Mouse (Mus musculus) limb, embryonic 12.5 days (tissue): ENCODE data around the gene Utf1. TPM values are rescaled to one million over a fixed set of nuclear protein-coding genes. Genes with fewer than 3 reads are reported as not detected.

Experiments
- ATAC-seq: fragments of 200-750 bp; cut with Nextera tagmentation; 2 replicates; pipeline ENCODE4 v1.8.0; 2017; ENCODE audit warnings: low read depth, moderate TSS enrichment; ENCODE audit not compliant: insufficient number of reproducible peaks, insufficient read depth, low FRiP score, low TSS enrichment
- H3K27ac ChIP-seq: fragments of 300-500 bp; sonication (generic); 2 replicates; pipeline ENCODE4 v1.5.1; 2016; ENCODE audit warnings: mild to moderate bottlenecking, moderate library complexity
- H3K27me3 ChIP-seq: fragments of 300-500 bp; sonication (generic); 2 replicates; pipeline ENCODE4 v1.6.1; 2016; ENCODE audit warnings: mild to moderate bottlenecking, moderate library complexity
- H3K36me3 ChIP-seq: fragments of 300-500 bp; sonication (generic); 2 replicates; pipeline ENCODE4 v1.6.1; 2016; ENCODE audit warnings: mild to moderate bottlenecking, moderate library complexity
- H3K4me1 ChIP-seq: fragments of 300-500 bp; sonication (generic); replicated peaks from 2 replicates; pipeline ENCODE4 v1.6.1; 2016
- H3K4me2 ChIP-seq: fragments of 300-500 bp; sonication (generic); 2 replicates; pipeline ENCODE4 v1.6.1; 2016; ENCODE audit warnings: mild to moderate bottlenecking, moderate library complexity
- H3K4me3 ChIP-seq: fragments of 300-500 bp; sonication (generic); replicated peaks from 2 replicates; pipeline ENCODE4 v1.5.1; 2016; ENCODE audit warnings: mild to moderate bottlenecking
- H3K9ac ChIP-seq: fragments of 300-500 bp; sonication (generic); replicated peaks from 2 replicates; pipeline ENCODE4 v1.6.1; 2016; ENCODE audit warnings: mild to moderate bottlenecking, moderate library complexity
- H3K9me3 ChIP-seq: fragments of 300-500 bp; sonication (generic); 2 replicates; pipeline ENCODE4 v1.6.1; 2016; ENCODE audit warnings: mild to moderate bottlenecking, moderate library complexity
- WGBS: fragments of 180-500 bp; shearing (Covaris S2); methylation state at CpG from one replicate; pipeline ENCODE4 v1.1.7; 2016; 5-methylcytosine and 5-hydroxymethylcytosine counted together
- polyA plus RNA-seq: library from polyadenylated mRNA; unstranded; fragments of >200 nt; fragmentation: Nextera tagmentation; extraction: Ambion mirVana; gene quantifications from 2 replicates; pipeline ENCODE4 v1.2.1, GENCODE M21; 2016

Utf1 gene
- polyA plus RNA-seq, 1 experiment from 2014 or later, result 0.34 TPM

GRCm38 (mm10) chr7:139940476-139941209, 2.9 kb upstream of the Utf1 start:
- no peak overlapping the region for H3K27ac ChIP-seq
- H3K9ac ChIP-seq, result no peak overlapping the region
- no peaks in the 10 kb centered on the region for H3K9me3 ChIP-seq
- H3K27me3 ChIP-seq, result peaks cover 75% of the 10 kb centered on the region
- 60% methylated on average over 16 of the region's 16 CpGs for WGBS
- no peaks in the 10 kb centered on the region for H3K36me3 ChIP-seq
- ATAC-seq, result no peak
- H3K4me2 ChIP-seq, result no peak overlapping the region
- no peak overlapping the region for H3K4me3 ChIP-seq
- 0 out of 2 replicates have a peak, but pooled peaks cover 12% of the 10 kb centered on the region for H3K4me1 ChIP-seq

GRCm38 (mm10) chr7:139944291-139945240, 977 bp downstream of the Utf1 start:
- H3K9me3 ChIP-seq, result no peaks in the 10 kb centered on the region
- peak overlapping the region; percentile 42; the same call in 1 of the 2 replicates for H3K9ac ChIP-seq
- H3K36me3 ChIP-seq, result no peaks in the 10 kb centered on the region
- H3K4me3 ChIP-seq, result peak overlapping the region; percentile 37
- ATAC-seq, result no peak
- no peak overlapping the region for H3K27ac ChIP-seq
- WGBS, result 3% methylated on average over 68 of the region's 68 CpGs
- H3K4me2 ChIP-seq, result peak overlapping the region; percentile 56
- peaks cover 98% of the 10 kb centered on the region for H3K27me3 ChIP-seq
- H3K4me1 ChIP-seq, result 0 out of 2 replicates have a peak, but pooled peaks cover 12% of the 10 kb centered on the region

- ATAC-seq, result no peak
- Histone ChIP-seq H3K4me3 (no peak overlapping the region), H3K36me3 (no peaks in the 10 kb centered on the region), H3K9ac (no peak overlapping the region), H3K9me3 (no peaks in the 10 kb centered on the region), H3K4me2 (no peak overlapping the region), H3K27me3 (peaks cover 99% of the 10 kb centered on the region), H3K27ac (no peak overlapping the region), H3K4me1 (0 out of 2 replicates have a peak, but pooled peaks cover 12% of the 10 kb centered on the region)
- WGBS, result 9% methylated on average over 5 of the region's 5 CpGs
Measured at GRCm38 (mm10) chr7:139945516-139945915, 1.9 kb downstream of the Utf1 start.

- Histone ChIP-seq H3K27me3 (peaks cover 97% of the 10 kb centered on the region), H3K36me3 (no peaks in the 10 kb centered on the region), H3K4me3 (no peak overlapping the region), H3K27ac (no peak overlapping the region), H3K9ac (no peak overlapping the region), H3K4me1 (peaks cover 14% of the 10 kb centered on the region; the same call in 1 of the 2 replicates), H3K9me3 (no peaks in the 10 kb centered on the region), H3K4me2 (no peak overlapping the region)
- WGBS, result 19% methylated on average over 5 of the region's 5 CpGs
- no peak for ATAC-seq
Measured at GRCm38 (mm10) chr7:139946032-139946431, 2.4 kb downstream of the Utf1 start.

GRCm38 (mm10) chr7:139949893-139950282, 6.3 kb downstream of the Utf1 start:
- peaks cover 2% of the 10 kb centered on the region; the same call in 1 of the 2 replicates for H3K4me1 ChIP-seq
- ATAC-seq, result peak; percentile 75
- peak overlapping the region; percentile 53 for H3K4me3 ChIP-seq
- under 1% methylated on average over 15 of the region's 15 CpGs for WGBS
- H3K9me3 ChIP-seq, result no peaks in the 10 kb centered on the region
- H3K9ac ChIP-seq, result peak overlapping the region; percentile 54
- peak overlapping the region; percentile 81 for H3K4me2 ChIP-seq
- H3K27ac ChIP-seq, result no peak overlapping the region
- H3K36me3 ChIP-seq, result no peaks in the 10 kb centered on the region
- H3K27me3 ChIP-seq, result peaks cover 82% of the 10 kb centered on the region

GRCm38 (mm10) chr7:139950283-139950971, 6.8 kb downstream of the Utf1 start:
- Histone ChIP-seq H3K4me3 (peak overlapping the region; percentile 53), H3K4me1 (peaks cover 2% of the 10 kb centered on the region; the same call in 1 of the 2 replicates), H3K9ac (peak overlapping the region; percentile 54), H3K36me3 (no peaks in the 10 kb centered on the region), H3K4me2 (peak overlapping the region; percentile 81), H3K9me3 (no peaks in the 10 kb centered on the region), H3K27me3 (peaks cover 82% of the 10 kb centered on the region), H3K27ac (no peak overlapping the region; the same call in 1 of the 2 replicates)
- peak; percentile 71 for ATAC-seq
- 2% methylated on average over 33 of the region's 33 CpGs for WGBS

- 5% methylated on average over 15 of the region's 16 CpGs for WGBS
- H3K27me3 ChIP-seq, result peaks cover 80% of the 10 kb centered on the region
- peak overlapping the region; percentile 81 for H3K4me2 ChIP-seq
- H3K4me1 ChIP-seq, result peaks cover 2% of the 10 kb centered on the region; the same call in 1 of the 2 replicates
- no peak overlapping the region for H3K27ac ChIP-seq
- H3K9ac ChIP-seq, result peak overlapping the region; percentile 54; the same call in 1 of the 2 replicates
- no peak for ATAC-seq
- peak overlapping the region; percentile 53 for H3K4me3 ChIP-seq
- no peaks in the 10 kb centered on the region for H3K36me3 ChIP-seq
- H3K9me3 ChIP-seq, result no peaks in the 10 kb centered on the region
Measured at GRCm38 (mm10) chr7:139951079-139951478, 7.5 kb downstream of the Utf1 start.

- H3K9ac ChIP-seq, result no peak overlapping the region
- H3K4me2 ChIP-seq, result no peak overlapping the region
- 60% methylated on average over 6 of the region's 6 CpGs for WGBS
- no peaks in the 10 kb centered on the region for H3K9me3 ChIP-seq
- peaks cover 2% of the 10 kb centered on the region; the same call in 1 of the 2 replicates for H3K4me1 ChIP-seq
- H3K27ac ChIP-seq, result no peak overlapping the region
- no peak overlapping the region for H3K4me3 ChIP-seq
- ATAC-seq, result no peak
- peaks cover 78% of the 10 kb centered on the region for H3K27me3 ChIP-seq
- H3K36me3 ChIP-seq, result no peaks in the 10 kb centered on the region
Measured at GRCm38 (mm10) chr7:139951991-139952633, 8.5 kb downstream of the Utf1 start.

GRCm38 (mm10) chr7:139955505-139955904, 11.9 kb downstream of the Utf1 start:
- H3K27me3 ChIP-seq, result peaks cover 61% of the 10 kb centered on the region
- H3K4me2 ChIP-seq, result no peak overlapping the region
- H3K27ac ChIP-seq, result no peak overlapping the region
- no peaks in the 10 kb centered on the region for H3K36me3 ChIP-seq
- peaks cover 2% of the 10 kb centered on the region; the same call in 1 of the 2 replicates for H3K4me1 ChIP-seq
- 90% methylated on average over 4 of the region's 4 CpGs for WGBS
- H3K4me3 ChIP-seq, result no peak overlapping the region
- no peaks in the 10 kb centered on the region for H3K9me3 ChIP-seq
- no peak overlapping the region for H3K9ac ChIP-seq
- ATAC-seq, result no peak

GRCm38 (mm10) chr7:139956658-139957057, 13.1 kb downstream of the Utf1 start:
- Histone ChIP-seq H3K27me3 (peaks cover 57% of the 10 kb centered on the region), H3K4me2 (no peak overlapping the region), H3K4me1 (no peaks in the 10 kb centered on the region), H3K9ac (no peak overlapping the region), H3K27ac (no peak overlapping the region), H3K4me3 (no peak overlapping the region), H3K36me3 (no peaks in the 10 kb centered on the region), H3K9me3 (no peaks in the 10 kb centered on the region)
- WGBS, result 67% methylated on average over 3 of the region's 3 CpGs
- no peak for ATAC-seq
